Mouse (Mus musculus): Measurements from ENCODE around the gene Rnls.

The Rnls gene

DNA sequence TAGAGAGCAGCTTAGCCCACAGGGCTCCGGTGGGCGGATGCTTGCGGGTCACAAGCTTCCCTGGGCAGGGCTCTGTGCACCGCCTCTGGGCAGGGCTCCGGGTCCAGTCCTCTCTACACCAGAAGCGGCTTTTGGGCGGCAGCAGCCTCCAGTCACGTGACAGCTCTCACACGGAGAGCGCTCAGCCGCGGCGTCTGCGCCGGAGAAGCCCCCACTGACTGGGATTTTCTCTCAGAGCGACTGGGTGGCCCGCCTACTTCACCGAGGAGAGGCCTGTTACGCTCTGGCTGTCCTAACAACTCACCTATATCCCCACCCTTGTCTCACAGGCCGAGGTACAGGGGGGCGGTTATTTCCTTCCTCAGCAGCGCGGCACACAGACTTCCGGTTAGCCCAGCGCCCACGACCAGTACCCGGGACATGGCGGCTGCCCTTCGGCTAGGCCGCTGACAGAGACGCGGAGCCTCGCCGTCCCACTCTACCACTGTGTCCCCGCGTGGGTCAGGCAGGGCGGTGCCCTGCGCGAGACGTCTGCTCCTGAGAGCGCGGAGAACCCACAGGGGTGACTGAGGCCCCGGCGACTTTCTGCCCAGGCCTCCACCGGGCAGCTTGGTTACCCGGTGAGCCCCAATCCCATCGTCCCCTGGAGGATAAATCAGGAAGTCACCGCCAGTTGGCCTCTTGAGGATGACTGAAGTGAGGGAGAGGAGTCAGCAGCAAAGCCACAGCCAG, at the start of gene Rnls:
Rnls (minus strand) TSS at position 645 of the 732 bp plus-strand sequence.
- 2% methylated on average over 48 of the region's 48 CpGs for WGBS

DNA sequence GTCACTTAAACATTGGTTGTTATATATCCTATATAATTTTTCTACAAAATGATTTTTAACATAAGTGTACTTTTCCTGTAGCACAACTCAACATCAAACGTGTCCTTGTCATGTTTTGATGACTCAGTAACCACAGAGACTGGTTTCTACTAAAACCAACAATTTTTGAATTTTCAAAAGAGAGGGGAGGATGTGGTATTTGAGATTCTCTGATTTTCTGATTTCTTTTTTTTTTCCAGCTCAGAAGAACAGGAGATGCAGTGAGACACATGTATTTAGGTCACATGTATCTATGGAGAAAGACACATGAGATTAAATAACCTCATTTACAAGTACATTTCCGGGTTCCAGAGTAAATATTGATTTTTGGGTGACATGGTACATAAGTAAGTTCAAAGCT, 37.4 kb upstream of the Rnls start:
- 36% methylated on average over 2 of the region's 2 CpGs for WGBS

DNA sequence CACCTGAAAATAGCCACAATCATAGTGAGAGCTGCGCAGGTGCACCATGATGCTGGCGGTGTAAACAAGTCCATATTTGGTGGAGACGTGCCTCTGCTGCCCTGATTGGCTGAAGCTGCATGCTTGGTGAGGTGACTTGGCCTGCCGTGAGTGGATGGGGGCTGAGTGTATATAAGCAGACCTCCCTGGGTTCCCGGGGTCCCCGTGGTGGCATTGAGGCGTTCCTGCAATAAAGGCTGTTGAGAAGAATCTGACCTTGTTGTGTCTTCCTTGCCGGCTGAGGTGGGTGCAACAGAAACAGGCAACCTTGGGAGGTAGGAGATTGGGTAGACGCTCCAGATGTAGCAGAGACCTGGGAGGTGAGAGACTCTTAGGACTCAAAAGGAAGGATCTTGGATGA, 27.3 kb upstream of the Rnls start:
- WGBS: 89% methylated on average over 9 of the region's 9 CpGs

DNA sequence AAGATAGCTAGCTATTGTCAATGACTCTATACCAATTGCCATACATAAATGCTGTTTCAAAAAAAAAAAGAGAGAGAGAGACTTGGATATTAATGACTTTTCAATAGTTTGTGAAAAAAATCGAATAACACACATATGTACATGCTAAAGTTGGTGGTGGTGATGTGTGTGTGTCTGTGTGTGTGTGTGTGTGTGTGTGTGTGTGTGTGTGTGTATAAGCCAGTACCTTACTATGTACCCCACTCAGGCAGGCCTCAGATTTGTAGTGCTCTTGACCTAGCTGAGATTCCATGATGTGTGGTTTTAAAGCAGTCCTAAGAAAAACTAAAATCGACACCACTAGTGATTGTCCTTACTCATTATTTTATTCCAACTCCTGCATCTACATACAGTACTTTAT, 11.3 kb downstream of the Rnls start:
- WGBS: 62% methylated on average over 2 of the region's 2 CpGs

DNA sequence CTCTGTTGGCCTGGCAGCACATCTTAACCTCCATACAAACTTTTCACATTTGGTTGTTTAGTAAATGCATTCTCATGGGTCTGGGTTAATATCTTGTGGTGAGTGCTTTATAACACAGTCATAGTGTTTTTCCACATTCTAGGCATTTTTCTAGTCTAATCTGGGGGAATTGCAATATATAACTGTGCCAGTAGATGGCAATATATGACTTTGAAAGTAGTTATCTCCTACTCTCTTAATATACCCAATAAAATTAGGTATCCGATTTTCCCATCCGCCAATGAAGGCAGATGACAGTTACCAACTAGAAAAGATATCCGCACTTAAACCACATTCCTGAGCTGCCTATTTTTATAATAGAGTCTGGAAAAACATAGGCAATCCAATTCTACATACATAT, 11.7 kb downstream of the Rnls start:
- WGBS: 4% methylated on average over 3 of the region's 3 CpGs

DNA sequence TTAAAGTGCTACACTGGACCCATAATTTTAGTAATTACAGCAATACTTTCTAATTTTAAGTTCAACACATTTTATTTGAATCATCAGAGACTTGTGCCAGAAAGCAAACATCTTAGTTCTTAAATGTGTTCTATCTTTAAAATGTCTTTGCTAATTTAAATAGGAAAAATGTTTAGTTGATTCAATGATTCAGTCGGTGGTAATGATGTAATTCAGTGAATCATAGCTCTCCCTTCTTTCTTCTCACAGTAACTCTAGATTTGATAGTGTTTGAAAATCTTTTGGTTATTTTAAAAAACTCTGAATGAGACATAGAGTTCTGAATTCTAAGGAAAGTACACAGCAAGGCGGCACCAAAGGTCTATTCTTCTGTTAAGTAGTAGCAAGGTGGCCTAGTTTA, 23.3 kb downstream of the Rnls start:
- WGBS: 36% methylated on average over 2 of the region's 2 CpGs

DNA sequence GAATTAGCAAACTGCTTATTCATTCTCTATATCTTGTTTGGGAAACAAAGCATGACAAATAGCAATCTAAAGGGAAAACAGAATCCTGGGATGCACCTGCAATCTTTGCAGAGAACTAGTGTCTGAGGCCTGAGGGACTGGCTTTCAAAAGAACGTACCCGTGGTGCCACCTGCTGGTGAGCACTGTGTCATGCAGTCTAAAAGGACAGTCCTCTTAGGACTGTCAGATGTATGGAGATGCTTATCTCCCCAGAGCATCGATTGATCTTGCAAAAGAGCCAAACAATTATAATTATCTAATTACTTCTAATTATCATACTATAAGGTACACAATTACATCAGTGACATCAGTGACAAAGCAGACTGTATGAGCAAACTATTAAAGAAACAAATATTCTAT, 25.4 kb downstream of the Rnls start:
- WGBS: 3% methylated on average over 3 of the region's 3 CpGs

DNA sequence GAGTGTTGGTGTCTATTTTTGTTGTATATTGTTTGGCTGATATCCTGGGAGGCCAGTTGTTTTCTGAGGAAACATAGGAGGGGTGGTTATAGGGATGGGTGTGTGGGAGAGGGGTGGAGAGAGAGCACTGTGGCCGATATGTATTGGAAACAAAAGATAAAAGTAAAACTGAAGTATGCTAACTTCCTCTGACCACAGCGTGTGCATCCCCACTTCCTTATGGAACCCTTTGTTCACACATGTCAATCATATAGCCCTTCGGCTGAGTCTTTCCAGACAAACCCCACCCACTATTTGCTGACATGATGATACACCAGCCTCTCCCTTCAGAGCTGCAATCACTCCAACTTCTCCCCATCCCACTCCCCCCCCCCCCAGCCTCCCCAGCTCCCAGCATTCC, 35.1 kb downstream of the Rnls start:
- 71% methylated on average over 3 of the region's 3 CpGs for WGBS

DNA sequence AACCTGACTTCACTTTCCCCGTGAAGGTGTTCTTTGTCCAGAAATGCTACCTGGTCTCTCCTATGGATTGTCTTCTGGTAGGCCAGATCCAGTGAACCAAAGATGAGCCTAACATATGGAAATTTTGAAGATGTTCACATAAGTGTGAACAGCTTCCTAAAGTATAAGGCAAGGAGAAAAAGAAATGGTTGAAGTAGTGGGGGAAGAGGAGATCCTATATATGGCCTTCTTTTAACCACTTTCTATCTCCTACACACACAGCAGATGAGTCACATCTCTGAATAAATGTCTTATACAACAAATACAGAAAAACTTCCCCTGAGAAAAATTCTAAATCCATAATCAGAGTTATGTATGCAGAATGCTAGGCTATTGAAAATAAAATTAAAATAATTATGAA, 52.0 kb downstream of the Rnls start:
- 60% methylated on average over 1 of the region's 1 CpGs for WGBS

DNA sequence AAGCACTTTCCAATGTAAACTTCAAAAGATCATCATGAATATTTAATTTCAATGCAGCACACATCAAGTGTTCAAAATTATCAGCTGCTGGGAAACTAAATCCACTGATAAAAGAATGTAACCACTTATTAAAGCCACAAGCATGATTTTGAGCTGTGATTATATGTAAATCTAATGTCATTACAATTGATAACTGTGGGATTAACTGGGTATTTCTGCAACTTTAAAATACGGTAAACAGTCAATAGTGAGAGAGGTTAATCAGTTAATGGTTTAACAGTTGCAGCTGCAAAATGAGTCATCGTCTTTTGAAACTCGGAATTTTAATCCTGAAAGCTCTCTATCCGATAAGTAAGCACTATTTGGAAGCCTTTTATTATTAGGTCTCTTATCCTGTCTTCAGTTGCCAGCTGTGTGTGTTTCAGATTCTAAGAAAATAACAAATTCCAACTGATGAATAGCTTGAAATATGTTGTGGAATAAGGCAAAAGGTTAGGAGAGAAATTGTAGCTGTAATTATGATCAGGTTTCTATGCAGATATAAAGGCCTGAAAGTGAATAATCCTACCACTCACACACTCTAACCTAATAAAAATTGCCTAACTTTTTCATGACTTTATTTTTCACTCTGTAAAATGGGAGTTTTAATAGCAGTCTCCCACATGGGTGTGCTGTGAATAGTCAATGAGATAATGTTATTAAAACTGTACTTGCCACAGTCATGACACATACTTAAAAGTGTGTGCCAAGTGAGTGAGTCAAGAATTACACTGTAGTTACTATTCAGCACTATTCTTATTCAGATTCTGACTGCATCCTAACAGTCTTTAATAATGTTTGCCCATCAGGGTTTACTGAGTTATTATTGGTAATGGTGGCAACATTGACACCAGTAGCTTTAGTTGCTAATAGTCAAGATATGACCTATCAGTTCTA, 65.1 kb downstream of the Rnls start:
- WGBS: 62% methylated on average over 4 of the region's 4 CpGs

DNA sequence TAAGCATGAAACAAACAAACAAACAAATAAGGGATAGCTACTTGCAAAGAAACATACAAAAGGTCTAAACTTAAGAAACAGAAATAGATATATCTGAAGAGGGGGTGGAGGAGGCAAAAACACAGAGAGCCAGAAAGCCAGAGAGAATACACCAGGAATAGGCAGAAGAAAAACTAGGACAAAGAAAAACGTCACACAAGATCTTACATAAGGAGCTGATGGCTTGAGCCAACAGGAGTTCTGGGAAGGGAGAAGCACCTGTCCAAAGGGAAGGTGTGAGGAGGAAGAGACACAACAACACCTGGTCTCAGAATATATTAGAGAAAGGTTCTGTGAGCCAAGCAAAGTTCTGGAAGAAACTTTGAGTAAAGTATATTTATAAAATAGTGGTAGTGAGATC, 73.3 kb downstream of the Rnls start:
- WGBS: 34% methylated on average over 1 of the region's 1 CpGs

DNA sequence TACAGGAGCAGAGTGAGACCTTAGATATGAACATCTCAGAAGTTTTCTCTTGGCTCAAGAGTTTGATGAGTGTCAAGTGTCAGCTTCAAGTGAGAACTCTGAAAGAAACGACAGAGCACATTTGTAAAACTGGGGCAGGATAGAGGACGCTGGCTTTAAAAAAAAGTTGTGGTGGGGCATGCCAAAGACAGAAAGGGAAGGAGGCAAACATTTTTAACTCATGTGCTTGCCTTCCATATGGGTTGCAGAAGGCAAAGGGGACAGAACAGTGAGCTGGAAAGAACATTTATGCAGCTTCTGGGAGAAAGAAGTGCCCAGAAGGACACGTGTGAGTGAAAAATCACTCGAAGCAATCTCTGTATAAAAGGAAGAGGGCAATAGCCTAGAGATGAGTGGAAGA, 75.0 kb downstream of the Rnls start:
- WGBS: 39% methylated on average over 4 of the region's 4 CpGs

DNA sequence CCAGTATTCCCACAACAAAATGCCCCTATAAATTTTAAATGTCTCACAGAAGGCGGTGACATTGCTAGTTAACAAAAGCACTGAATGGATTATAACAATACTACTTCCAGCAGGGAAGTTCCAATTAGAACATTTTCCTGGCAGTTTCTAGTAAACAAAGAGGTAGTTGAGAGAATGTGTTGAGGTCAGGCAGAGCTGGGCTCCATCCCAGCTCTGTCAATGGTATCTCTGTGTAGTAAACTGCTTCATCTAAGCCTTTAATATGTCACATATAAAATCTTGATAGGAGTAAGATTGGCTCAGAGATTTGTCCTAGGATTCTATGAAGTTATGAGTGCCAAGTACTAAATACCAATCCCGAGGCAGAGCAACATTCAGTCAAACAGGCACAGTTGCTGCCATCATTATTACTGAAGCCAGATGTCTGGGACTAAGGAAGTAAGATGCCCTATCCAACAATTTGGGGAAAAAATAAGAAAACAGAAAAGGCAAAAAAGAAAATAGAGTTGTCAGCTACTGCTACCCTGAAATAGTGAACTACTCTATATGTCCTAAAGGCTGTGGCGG, 92.3 kb downstream of the Rnls start:
- WGBS: 72% methylated on average over 3 of the region's 3 CpGs

DNA sequence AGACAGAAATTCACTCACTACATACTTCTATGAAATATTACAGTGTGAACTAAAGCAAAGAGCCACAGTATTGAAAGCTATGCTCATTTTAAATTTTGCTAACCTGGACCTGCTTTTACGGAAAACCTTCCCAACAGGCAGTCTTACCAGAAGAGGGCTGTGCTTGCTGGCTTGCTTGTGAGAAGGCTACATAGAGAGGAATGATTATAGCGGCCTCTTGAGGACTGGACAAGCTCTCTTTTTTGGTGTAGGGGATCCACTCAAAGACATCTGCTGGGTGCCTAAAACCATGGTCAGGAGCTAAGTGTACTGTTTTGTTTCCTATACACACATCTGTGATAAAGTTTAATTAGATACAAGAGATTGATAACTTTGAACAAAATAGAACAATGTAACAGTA, 95.8 kb downstream of the Rnls start:
- 73% methylated on average over 2 of the region's 2 CpGs for WGBS

DNA sequence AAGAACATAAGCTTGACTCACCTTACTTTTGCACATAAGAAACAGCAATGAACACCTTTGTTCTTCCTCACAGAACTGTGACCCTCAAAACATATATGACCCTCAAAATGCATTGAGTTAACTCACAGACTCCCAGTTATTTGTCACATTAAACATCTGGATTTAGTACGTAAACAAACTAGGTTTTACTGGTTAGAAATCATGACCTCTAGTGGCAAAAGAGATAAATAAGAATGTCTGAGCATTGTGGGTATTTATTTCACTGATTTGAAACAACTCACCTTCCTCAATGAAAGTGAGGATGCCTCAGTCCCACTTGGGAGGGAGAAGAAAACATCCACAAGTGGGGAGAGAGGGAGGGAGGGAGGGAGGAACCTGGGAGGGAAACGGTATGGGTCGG, 109.1 kb downstream of the Rnls start:
- 70% methylated on average over 3 of the region's 3 CpGs for WGBS

DNA sequence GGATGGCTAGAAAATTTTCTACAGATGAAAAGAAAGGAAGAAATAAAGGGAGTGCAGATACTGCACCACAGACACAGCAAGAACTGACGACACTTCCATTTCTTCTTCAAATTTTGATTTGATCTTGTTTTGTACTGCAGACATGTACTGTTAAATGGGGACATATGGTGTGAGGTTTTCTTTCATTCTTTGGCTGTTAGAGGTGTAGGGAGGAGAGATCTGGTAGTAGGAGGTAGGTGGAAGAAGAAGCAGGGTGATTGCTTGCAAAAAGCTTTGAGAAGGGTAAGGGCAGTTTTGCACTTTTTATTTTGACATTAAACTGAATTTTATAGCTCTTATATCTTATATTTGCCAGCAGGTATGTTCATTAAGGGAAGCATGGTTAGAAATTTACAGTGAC, 115.7 kb downstream of the Rnls start:
- 53% methylated on average over 1 of the region's 1 CpGs for WGBS

DNA sequence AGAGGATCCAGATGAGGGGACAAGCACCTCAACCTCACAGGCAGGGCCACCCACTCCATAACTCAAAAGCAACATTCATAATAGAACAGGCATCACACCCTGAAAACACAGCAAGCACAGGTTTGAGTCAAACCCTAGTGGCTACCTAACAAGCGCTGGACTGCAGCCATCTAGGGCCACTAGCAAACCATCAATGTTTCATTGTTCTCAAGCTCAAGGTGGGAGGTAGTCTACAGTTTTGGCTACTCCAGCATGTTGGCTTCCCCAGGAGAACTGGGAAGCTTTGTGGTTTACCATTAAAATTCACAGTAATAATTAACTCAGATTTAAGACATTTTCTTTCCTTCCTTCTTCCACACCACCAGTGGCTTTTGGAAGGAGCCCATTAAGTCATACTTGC, 118.4 kb downstream of the Rnls start:
- WGBS: 79% methylated on average over 1 of the region's 1 CpGs

DNA sequence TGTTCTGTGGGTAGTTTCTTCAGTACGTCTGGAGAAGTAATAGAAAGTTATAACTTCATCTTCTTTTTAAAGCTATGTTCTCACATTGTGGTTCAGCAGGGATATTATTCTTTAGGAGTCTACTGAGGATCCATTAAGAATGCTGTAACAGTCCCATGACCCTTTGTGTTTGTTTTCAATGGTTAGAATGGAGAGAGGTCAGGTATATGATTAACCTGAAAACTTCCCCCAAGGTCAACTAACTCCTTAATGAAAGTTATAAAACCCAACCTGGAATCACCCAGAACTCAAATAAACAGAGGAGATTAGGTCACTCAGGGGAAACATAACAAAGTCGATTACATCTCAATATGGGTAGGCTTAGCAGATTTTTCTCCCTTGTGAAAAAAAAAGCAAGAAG, 120.5 kb downstream of the Rnls start:
- 48% methylated on average over 2 of the region's 2 CpGs for WGBS

DNA sequence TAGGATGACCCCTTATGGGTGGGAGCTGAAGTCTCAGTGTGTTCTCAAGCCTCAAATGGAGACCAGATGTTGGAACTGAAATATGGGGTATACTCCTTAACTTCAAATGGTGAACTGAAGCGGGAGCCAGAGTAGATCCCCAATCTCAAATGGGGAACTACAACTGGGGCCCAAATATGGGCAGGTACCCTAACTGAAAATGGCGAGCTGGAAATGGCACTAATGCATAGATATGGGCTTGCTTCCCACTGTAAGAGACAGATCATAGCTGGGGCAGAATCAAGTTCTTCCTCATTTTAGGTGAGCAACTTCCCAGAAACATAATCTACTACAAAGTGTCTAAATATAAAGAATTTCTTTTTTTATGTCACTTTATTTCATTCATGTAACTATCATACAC, 121.9 kb downstream of the Rnls start:
- 87% methylated on average over 2 of the region's 2 CpGs for WGBS

DNA sequence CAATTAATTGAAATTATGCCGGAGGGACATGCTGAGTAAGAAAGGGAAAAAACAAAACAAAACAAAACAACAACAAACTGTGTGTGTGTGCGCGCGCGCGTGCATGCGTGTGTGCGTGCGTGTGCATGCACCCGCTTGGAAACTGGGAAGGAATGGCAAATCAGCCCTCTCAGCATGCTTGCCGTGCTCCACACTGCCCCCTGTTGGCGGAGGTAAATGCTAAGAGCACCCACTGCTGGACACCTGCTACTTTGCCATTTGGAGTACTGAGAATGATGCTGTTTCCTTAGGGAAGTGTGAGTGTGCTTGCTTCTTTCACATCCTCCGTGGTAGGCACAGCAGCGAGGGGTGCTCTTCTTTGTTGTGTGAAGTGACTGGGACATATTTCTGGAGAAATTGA, 124.1 kb downstream of the Rnls start:
- WGBS: 84% methylated on average over 14 of the region's 14 CpGs

DNA sequence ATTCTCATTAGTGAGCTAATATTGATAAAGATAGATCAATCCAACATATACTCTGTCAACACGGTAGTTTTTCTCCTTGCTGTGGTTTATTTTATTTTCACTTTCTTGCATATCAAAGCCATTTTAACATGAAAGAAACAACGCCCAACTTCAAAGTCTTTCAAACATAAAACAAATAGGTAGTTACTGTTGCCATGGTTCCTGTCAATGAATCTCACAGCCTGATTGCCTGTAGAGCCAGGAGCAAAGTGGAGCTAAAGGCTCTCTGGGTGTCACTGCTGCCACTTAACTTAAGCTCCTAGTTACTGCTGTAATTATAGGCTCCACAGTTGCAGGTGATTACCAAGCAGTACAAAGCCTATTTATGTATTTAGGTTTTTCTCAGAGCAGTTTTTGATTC, 126.8 kb downstream of the Rnls start:
- WGBS: 35% methylated on average over 2 of the region's 2 CpGs

DNA sequence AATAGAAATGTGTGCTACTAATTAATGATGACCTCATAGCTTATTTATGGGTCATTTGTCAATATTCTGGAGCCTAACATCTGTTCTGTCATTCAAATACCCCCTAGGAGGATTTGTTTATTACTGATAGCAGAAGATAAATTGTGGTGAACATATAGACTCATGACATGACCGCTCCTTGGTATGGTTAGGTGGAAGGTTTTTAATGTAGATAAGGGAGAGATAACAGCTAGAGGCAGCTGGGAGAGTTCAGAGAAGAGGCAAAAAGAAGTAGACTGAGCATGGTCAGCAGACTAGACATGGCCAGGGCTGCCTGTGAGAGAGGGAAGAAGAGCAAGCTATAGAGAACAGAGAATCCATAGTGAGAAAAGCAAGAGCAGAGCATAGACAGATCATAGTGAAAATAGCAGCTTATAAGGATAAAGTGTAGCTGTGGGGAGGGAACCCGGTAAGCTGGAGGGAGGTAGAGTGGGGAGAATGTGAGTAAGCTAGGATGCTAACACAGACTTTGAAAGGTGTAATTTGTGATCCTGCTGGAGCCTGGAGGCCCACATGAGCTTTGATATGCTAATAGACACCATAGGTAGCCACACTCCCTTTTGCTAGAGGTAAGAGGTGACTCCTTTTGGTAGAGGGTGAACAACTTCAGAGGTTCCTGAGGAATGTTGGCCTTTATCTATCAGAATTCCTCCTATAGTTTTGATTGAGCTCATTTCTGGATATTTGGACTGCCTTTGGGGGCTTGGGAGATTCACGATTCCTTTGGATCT, 127.7 kb downstream of the Rnls start:
- 61% methylated on average over 3 of the region's 3 CpGs for WGBS
